Mouse (Mus musculus) kidney, postnatal 36 days (tissue): ENCODE data around the gene Troap.
A peak's percentile ranks its signal among the peaks of the same experiment; 100 is the strongest.

Source experiments
- DNase-seq, 2 experiments: peaks; one replicate each; pipeline ENCODE4 v3.0.0; 2021 to 2022; ENCODE audit warnings: mixed read lengths in 2 of 2

Troap gene

DNA sequence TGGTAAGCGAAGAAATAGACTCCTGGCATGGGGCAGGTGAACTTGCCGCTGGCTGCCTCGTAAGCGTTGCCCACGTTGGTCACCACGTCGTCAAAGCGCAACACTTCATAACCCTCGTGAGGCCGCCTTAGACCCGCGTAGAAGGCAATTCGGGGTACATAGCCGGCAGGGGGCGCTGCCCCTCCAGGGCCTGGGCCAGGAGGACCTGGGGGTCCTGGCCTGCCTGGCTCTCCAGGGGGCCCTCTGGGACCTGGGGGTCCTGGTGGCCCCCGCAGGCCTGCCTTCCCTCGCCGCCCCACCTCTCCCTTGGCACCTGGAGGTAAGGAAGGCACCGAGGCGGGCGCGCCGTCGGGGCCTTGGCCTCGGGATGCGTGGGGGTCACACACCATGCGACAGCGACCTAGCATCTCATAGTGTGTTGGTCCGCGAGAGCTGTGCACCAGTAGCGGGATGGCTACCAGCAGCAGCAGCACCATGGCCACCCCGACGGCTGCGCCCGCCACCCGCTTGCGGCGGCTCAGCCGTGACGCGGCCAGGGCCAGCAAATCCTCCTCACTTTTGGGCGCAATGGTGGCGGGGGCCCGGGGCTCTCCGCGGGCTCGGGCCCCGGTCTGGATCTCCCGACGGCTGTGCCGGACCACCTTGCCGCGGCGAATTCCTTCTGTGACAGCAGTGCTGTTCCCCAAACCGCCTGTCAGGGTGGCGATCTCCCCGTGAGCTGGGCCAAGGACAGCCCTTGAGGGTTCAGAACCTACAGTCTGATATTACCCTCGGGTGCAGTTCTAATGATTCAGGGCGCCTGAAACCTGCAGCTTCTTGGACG lies 13.1 kb downstream of the Troap start, which contains the start of gene C1ql4:
C1ql4 (minus strand) TSS at position 565 of the 823 bp plus-strand sequence.
- DNase-seq, result peak in 1 of 2 experiments; percentile 71

DNA sequence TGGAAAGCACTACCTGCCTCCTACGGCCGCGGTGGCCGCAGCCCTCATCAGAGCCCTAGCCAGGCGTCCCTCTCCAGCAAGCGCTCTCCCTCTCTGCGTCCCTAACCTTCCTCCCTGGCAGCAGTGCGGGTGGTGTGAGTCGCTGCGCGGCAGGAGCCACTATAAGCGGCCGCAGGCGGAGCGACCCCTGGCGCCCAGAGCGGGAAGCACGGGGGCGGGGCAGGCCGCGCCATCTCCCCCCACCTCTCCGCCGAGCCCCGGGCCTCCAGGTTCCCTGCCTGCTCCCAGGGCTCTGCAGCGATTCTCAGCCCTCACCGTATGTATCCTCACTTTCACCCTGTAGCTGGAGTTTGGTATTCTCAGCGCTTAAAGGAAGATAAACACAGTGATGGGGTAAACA lies 13.9 kb downstream of the Troap start:
- peak; percentile 74 to 89 for DNase-seq

- no peak for DNase-seq
Measured at GRCm38 (mm10) chr15:99089069-99089468, 14.7 kb downstream of the Troap start.

DNA sequence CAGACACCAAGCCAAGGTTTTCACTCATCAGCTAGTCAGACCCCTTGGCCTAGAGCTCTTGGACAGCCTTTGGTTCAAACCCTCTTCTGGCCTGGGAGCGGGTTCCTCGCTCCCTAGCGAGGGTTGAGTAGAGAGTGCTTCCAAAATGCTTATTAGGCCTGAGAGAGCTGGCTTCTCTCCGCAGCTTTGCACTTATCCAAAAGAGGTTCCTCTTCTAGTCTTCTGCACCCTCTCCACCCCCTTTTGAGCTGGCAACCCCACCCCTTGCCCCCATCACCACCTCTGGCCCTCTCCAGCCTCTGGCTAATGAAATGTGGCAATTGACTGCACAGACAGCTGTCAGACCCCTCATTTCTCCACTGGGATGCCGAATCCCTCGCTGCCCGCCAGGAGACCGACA lies 18.5 kb downstream of the Troap start, which contains the start of gene Dnajc22:
Dnajc22 (plus strand) TSS at position 301 of the 400 bp plus-strand sequence.
- no peak for DNase-seq

GRCm38 (mm10) chr15:99093291-99094258 lies 19.2 kb downstream of the Troap start:
- peak in 1 of 2 experiments; percentile 58 for DNase-seq

DNA sequence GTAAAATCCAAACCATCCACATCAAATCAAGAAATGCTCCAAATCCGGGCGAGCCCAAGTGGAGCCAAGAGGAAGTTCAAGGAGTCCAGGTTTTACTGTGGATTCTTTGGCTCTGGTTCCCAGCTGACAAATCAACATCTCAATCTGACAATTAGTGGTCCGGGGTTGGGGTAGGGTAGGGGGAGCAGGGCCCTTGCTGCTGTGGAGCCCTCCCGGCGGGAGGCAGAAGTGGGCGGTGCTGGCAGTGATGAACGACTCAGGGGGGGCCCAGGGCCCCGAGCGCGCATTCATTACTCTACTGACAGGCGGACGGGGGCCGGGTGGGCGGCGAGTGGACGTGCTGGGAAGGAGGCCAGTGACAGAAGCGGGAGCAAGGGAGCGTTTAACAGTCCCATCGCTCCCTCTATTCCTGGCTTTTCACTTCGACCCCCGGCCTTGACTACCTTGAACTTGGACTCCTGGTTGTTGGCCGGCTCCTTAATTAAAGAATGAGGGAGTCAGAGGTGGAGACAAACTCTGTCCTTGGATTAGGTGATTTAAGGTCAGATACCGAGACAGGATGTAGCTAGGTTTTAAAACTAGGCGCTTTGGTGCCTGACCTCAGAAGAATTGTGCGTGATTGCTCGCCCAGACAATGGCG lies 20.4 kb downstream of the Troap start:
- DNase-seq, result no peak

GRCm38 (mm10) chr15:99095356-99095755 lies 21.0 kb downstream of the Troap start:
- DNase-seq, result no peak

GRCm38 (mm10) chr15:99096061-99096793 lies 21.9 kb downstream of the Troap start:
- DNase-seq, result peak in 1 of 2 experiments; percentile 73

DNA sequence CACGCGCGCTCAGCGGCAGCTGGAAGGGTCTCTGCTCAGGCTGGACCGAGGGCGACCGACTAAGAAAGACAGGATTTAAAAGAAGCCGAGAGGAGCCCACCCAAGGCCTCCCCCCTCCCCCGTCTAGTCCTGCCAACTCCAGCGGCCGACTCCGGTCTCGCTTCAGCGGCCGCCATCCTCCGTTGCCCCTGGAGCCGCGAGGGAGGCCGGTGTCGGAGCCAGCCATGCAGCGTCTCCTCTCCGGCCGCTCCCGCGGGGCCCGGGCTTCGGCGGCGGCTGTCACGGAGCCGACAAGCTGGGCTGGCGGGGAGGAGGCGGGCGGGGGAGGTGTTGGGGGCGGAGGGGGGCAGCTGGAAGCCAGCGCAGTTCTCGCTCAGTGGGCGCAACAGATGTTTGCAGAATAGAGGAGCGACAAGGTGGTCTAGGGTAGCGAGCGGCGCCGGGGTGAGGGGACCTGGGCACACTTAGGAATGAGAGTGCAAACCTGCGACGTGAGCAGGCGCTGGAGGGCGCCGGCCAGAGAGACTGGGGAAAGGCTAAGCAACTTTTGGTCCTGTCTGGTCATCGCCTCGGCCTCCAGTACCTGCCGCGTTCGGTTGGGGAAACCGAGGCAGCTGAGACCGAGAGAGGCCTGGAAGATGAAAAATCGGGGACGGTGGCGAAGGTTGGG lies 22.6 kb downstream of the Troap start:
- peak; percentile 62 to 85 for DNase-seq

- DNase-seq, result peak in 1 of 2 experiments; percentile 77
Measured at GRCm38 (mm10) chr15:99097840-99098492, 23.6 kb downstream of the Troap start.

- peak in 1 of 2 experiments; percentile 33 for DNase-seq
Measured at GRCm38 (mm10) chr15:99098493-99098861, 24.1 kb downstream of the Troap start.

GRCm38 (mm10) chr15:99099139-99099556 lies 24.8 kb downstream of the Troap start:
- peak; percentile 92 to 93 for DNase-seq

DNA sequence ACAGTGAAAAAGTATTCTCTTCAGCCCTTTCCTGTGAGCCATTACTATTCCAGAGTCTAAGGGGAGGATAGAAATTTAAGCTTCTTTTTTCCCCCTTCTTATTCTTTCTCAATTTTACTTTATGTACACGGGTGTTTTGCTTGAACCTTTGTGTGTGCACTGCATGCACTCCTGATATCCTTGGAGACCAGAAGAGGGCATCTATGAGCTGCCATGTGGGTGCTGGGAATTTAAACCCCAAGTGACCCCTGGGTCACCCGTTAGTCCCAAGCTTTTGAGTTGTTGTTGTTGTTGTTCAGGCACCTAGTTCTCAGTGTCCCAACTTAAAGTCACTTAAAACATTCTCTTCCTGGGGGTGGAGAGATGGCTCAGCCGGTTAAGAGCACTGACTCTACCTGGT lies 25.6 kb downstream of the Troap start:
- DNase-seq, result peak in 1 of 2 experiments; percentile 34

- DNase-seq, result peak in 1 of 2 experiments; percentile 57
Measured at GRCm38 (mm10) chr15:99105238-99105637, 30.9 kb downstream of the Troap start.

GRCm38 (mm10) chr15:99107866-99108265 lies 33.5 kb downstream of the Troap start:
- DNase-seq, result no peak

DNA sequence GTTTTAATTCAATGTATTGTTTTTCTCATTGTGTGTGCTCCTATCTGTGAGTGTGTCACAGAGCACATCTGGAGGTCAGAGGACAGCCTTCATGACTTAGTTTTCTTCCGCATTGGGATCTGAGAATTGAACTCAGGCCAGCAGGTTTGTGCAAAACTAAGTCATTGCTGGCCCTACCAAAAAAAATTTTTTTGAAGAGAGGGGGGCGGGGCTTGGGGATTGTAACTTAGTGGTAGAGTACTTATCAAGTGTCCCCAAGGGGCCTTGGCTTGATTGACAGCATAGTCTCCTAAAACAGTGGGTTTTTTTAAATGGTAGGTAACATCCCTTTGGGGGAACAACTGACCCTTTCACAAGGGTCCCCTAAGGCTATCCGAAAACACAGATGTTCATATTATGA lies 36.8 kb downstream of the Troap start:
- no peak for DNase-seq

DNA sequence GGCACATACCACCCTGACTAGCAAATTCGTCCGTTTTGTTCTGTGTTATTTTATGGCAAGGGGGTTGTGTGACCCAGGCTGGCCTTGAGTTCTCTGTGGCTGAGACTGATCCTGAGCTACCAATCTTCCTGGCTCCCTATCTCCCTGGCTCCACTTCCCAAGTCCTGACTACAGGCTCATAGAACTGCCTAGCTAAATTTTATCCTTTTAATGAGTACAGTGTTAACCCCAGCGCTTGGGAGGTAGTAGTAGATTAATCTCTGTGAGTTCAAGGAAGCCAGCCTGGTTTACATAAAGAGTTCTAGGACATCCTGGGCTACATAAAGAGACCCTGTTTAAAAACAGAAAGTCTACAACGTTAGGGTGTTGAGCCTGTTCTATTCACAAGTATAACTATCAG lies 37.4 kb downstream of the Troap start:
- no peak for DNase-seq

DNA sequence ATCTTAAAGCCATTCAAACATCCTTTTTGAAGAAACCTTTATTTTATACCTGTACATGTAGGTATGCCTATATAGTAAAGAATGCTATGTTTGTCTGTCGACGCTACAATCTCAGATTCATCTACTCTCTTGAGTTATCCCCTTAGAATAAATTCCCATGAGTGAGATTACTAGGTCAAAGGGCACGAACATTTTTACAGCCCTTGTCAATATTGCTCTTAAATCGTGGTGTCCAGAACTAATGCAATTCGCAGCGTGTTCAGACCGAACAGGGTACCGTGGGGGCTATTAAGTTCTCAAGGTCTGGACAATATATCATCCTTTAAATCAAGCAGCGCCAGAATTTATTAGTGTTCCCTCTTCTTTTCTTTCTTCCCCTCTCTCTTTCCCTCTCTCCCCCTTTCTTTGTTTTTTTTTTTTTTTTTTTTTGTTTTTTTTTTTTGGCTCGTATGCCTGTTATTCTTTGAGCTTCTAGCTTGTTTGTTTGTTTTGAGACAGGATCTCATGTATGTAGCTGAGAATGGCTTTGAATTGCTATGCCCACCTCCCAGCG lies 38.5 kb downstream of the Troap start:
- DNase-seq, result no peak

GRCm38 (mm10) chr15:99113396-99113975 lies 39.1 kb downstream of the Troap start:
- DNase-seq, result peak in 1 of 2 experiments; percentile 57
